Mouse (Mus musculus) gonadal fat pad, adult 2 months (tissue): Measurements from ENCODE around the gene Ttc33. TPM values are rescaled to one million over a fixed set of nuclear protein-coding genes. Genes with fewer than 3 reads are reported as not detected.

Experiments used
- DNase-seq: peaks from one replicate; pipeline ENCODE4 v3.0.0-alpha.2; 2012; ENCODE audit warnings: low read depth
- polyA plus RNA-seq: library from polyadenylated mRNA; depleted of rRNA; stranded (reverse); fragments of >200 nt; gene quantifications from 2 replicates; pipeline ENCODE4 v1.2.3, GENCODE M21; 2012; rRNA removed

The Ttc33 gene
- polyA plus RNA-seq, result 7.7 and 12.0 TPM in 2 replicates

DNA sequence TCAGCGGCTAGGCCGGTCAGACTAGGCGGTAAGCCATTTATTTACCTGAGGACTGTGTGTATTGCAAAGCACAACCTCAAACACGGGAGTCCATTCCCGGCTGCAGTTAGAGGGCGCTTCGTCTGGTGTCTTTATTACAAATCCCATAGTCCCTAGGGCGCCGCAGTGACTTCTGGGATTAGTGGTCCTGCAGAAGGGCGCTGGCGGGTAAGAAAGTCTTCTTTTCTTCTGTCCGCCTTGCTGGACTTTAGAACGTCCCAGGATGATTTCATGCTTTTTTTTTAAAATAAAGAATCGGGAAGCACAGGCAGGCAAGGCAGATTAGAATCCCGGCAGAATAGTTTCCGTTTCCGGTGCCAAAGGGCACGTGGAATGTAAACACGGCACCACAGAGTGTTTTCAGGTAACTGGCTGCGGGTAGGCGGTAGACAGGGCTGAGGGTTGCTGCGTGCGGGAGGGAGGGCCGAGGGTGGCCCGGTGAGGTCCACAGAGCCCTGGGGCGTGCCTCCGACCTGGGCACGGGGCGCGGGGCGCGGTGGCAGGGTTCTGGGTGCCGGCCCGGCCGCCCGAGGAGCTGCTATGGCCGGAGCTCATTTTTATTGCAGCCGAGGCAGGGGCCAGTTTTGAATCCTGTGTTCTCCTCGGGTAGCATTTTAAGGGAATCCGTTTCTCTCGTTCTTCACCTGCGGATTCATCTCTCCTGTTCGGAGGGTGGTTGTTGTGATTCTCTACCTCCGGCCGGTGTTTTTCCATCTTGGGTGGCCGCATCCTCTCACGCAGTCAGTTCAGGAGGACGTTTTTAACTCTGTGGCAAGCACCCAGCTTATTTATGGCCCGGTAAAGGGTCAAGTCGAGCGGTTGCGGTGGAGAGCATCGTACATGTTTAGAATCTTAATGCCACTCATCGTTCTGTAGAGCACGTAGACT, at the start of gene Ttc33:
Gene Ttc33 (plus strand): TSS at position 160 of the 927 bp plus-strand sequence.
- no peak for DNase-seq

DNA sequence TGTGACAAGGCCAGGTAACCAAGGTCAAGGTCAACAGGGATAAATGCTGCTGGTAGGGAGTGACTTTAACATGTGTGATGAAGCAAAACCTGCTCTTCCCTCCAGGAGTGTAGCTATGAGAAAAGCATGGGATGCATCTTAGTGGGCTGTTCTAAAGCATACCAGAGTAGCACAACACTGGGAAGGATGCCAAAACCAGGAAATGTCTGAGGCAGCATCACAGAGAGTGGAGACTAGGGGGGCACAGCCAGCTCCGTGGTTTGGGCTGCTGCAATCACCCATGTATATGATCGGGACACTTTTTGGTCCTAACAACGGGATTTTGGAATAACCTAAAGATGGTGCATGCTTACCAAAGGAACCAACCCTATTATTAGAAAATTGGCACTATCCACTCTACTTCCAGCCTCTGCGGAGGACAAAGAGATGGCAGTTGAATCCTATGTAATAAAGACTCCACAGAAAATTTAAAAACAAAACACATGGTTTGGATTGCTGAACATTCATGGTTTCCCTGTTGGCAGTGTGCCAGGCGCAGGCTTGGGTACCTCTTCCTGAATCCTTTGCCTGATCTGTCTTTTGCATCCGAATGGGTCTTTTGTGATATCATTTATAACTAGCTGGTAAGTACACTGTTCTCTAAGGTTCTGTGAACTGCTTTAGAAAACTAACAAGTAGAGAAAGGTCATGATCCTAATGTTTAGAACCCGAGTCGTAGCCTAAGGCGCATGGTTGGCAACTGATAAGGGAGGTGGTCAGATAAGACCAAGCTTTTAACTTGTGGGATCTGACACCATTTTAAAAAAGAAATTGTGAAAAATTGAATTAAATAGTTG, 47.1 kb upstream of the Ttc33 start:
- no peak for DNase-seq

DNA sequence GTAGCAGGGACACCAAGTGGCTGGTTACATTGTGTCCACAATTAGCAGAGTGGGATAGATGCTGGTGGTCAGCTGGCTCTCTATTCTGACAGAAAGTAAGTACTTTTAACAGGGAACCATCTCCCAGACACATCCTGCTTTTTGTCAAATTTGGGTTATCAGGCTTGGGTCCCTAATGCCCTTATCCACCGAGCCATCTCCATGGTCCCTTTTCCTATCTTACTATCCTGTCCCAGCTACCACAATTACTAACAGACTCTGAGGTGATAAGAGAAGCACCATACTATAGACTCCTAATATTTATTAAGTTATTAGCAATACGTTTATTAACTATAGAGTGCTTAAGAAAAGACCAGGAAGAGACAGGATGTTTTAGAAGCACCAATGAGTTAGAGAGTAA, 46.0 kb upstream of the Ttc33 start:
- DNase-seq, result no peak

DNA sequence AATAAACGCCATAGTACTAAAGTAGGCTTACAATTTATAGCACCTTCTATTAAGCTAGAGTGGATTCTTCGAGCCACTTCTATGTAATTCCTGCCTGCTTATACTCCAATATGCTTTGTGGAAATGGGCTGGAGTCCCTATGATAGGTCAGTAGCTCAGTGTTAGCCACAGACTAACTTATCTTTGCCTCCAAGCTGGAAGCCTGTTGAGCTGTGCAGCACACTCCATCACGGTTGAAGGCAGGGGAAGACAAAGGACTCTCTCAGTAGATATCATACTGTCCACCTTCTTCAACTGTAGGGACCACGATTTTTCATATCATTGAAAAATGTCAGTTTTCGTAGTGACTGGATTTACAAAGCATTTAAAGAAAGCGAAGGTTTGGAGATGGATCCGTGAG, 45.5 kb upstream of the Ttc33 start:
- no peak for DNase-seq

DNA sequence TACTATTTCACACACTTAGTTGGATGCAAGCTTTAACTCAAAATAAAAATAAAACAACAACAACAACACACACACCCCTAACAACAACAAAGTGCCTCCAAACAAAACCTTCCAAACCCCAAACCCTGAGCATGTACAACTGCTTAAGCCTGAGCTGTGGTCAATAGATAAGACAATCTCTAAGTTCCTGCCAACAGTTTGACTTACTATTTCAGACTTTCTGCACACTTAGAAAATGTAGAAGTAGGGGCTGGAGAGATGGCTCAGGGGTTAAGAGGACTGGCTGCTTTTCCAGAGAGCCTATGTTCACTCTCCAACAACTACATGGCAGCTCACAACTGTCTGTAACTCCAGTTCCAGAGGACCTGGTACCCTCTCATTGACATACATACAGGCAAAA, 45.0 kb upstream of the Ttc33 start:
- DNase-seq, result no peak

DNA sequence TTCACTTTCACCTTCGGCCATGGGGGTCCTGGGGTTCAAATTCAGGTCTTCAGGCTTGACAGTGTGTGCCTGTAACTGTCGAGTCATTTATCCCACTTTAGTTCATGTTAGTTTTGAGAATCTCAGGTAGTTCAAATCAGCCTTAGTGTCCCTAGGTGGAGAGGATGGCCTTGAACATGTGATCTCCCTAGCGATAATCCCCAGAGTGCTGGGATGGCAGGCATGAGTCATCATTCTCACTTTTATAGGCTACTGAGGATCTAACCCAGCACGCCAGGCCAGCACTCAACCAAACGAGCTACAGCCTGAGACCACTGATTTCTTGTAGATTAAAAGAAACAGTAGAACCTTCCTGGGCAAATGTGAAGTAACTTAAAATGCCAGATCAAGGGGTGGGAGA, 43.3 kb upstream of the Ttc33 start:
- no peak for DNase-seq

DNA sequence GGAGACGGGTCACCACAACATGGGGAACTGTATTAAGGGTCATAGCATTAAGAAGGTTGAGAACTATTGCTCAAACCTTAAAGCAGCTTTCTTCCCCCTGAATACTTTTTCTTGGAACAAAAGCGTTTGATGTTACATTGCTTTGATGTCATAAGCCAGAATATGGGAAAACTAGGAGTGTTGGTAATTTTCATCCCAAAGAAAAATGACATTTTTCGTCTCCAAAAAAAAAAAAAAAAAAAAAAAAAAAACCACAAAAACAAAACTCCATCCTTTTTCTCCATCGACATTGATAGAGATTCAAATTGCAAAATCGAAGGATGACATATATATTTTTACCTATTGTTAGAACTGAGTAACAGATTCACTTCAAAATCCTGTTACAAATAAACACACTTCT, 42.6 kb upstream of the Ttc33 start:
- no peak for DNase-seq

DNA sequence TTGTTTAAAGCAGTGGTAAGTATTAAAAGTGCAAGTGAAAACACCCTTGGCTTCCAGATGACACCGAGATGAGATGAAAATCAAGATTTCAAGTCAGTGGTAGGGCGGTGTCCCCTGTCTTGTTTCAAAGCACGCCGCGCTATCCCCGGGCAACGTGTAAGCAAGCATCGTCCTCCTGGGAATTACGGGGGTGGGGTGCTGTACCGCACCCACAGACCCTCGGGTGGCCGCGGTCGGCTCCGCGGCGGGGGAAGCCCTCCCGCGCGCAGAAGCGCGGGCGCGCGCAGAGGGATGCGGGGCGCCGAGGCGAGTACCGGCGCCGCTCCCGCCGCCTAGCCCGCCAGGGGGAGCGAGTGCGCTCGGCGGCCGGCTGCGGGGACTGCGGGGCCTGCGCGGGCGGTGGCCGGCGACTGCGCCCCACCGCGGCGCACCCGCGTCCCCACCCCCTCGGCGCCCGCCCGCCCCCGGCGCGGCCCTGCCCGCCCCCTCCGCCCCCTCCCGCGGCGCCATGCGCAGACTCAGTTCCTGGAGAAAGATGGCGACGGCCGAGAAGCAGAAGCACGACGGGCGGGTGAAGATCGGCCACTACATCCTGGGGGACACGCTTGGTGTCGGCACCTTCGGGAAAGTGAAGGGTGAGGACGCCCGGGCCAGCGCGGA, 41.8 kb upstream of the Ttc33 start, which contains the start of gene Prkaa1:
Gene Prkaa1 (plus strand): TSS at position 501 of the 660 bp plus-strand sequence.
- DNase-seq, result no peak

DNA sequence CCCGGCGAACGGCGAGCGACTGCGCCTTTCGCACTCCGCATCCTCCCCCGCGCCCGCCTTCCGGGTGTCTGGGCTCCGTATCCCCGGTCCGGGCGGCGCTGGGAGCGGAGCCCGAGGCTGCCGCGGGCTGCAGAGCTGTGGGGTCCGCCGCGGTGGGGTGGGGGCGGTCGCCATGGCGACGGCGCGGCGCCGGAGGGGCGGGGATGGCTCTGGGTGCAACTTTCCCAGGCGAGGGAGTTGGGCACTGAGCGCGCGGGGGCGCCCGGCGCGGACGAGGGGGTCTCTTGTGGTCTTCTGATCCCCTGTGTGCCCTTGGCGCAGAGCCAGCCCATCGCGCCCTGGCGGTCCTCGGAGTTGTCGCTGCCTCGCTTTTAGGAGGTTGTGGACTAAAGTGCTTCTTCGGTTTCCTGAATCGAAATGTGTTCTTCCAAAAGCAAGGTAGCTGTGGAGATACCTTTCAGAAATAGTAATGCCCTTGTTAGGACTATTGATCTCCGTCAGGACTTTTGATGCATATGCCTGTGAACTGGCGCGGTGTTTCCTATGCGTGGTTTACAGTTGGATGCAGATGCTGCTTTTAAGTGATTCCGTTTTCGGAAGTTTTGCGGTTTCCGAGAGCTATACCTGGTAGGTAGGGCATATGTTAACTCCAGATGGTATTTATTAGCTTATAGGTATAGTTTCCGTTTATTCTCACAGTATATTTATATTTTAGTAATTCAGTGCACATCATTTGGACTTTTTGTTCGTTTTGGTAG, 41.1 kb upstream of the Ttc33 start:
- no peak for DNase-seq

DNA sequence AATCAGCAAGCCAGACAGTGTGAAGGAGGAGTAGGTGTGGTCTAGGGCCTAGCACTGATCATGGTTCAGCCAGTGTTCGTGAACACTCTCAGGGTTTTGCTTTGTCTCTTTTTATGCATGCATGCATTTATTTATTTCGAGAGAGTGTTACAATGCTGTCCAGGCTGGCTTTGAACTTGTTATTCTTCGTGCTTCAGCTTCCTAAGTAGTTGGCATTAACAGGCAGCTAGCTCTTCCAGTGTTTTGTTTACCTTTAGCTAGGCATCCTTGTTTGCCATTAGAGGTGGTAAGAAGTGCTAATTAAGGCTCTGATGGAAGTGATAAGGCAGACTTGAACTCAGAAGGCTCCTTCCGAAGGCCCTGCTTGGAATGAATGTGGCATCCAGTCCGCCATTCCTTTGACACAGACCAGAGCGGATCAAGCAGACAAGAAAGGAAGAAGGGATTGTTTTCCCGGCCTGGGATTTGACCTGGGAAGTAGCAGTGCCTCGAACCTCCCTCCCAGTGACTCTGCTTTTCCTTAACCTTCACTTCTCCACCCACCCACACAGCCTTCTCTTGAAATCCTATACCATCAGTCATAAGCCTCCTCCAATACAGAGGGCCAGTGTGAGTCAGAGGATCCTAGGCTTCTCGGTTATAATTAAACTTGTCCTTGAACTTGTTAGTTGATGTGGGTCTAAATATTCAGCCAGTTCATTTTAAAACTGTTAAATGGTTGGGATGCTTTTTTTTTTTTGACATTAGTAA, 40.0 kb upstream of the Ttc33 start:
- no peak for DNase-seq

DNA sequence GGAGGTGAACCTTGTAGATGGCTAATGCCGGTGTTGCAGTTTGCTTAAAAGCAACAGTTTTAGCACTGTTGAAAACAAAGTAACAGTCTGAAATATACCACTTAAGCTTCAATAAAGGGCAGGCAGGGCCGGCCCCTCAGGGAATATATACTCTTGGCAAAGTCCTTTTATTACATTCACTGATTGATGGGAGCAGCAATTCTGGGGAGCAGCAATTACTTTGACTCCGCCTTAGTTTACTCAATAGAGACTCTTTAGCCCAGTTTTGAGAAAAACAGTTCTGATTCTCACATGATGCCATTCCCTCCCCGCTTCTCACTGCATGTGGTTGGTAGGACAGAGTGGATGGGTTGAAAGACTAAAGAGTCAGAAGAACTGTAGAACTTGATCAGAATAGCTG, 36.1 kb upstream of the Ttc33 start:
- no peak for DNase-seq

DNA sequence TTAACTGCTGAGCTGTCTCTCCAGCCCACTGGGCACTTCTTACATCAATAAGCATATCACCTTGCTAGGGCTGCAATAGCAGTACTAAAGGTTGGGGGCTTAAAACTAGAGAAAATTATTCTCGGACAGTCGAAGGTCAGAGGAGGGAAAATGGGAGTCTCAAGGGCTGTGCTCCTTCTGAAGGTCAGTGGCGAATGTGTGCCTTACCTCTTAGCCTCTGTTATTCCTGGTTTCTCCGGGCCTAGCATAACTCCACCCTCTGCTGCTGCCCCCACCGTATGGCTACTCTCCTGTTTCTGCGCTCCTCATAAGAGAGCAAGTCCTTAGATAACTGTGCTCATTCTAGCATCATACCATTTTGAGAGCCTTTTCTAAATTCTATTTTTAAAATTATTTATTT, 33.2 kb upstream of the Ttc33 start:
- DNase-seq, result no peak

DNA sequence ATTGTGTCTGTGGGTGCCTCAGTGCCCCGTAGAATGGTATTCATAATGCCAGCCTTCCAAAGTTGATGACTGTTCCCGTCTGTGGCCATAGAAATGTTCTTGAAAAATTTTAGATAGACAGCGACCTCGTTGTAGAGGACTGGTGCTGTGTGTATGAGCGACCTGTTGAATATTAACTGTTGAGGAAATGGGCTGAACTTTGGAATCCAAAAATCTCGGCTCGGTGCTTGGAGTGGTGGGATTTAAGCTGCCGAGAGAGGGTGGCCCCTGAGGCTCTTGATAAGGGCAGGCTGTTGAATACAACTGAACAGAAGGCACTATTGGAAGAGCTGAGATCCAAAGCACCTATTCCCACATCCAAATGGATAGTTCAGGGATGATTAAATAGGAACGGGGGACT, 30.7 kb upstream of the Ttc33 start:
- DNase-seq, result no peak

DNA sequence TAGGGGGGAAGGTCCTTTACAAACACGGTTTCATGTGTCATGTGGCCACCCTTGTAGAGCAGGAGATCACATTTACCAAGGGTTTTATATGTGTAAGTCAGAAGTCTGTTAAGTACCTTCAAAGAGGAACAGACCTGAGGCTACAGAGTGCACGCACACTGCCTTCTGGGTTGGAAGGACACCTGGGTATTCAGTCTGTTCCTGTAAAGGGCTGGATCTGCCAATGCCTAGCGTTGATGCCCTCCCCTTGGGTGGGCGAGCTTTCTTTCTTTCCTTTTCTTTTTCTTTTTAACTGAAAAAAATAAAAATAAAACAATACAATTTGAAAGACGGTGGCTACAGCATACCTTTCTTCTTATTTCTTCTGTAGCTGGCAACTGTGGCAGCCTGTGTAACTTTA, 30.2 kb upstream of the Ttc33 start:
- no peak for DNase-seq

DNA sequence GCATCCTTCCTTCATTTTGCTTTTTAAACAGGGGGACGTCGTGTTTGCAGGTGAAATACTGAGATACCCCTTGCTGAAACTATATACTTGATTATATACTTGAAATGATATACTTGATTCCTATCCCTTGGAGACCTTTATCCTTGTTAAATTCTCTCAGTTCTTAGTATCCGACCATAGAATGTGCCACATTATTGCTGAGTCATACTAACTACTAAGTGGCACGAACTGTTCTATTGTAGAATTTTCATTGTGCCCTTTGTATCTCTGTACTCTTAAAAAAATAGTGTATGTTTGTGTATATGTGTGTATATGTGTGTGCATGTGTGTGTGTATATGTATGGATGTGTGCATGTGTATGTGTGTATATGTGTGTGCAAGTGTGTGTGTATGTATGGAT, 29.0 kb upstream of the Ttc33 start:
- DNase-seq, result no peak

DNA sequence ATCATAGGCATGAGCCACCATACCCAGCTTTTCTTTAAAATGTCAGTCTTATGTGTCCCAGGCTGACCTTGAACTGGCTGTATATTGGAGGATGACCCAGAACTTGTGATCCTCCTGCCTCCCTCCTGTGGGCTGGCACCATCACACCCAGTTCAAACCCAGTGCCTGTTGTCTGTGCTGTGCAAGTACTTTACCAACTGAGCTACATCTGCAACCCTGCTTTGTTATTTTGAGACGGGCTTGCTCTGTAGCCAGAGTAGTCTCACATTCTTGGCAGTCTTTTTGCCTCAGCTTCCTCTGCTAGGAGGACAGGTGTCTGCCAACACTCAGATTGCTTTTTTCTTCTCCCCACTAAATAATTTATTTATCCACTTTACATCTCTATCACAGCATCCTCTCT, 27.9 kb upstream of the Ttc33 start:
- no peak for DNase-seq

DNA sequence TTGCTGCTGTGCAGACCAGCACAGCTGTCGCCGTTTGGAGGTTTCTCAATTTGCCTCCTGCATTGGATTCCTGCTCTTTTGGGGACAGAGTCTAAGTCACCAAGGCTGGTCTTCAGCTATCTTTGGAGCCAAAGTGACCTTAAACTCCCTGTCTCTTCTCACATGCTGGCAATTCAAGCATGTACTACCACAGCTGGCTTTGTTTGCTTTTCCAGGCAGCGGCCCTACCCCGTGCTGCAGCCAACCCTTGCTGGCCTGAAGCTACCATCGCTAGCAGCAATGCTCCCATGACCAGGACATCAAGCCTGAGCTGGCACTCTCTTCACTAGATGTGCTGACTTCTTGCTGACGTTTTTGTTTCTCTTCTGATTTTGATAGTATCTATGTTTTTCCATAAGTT, 26.5 kb upstream of the Ttc33 start:
- no peak for DNase-seq

DNA sequence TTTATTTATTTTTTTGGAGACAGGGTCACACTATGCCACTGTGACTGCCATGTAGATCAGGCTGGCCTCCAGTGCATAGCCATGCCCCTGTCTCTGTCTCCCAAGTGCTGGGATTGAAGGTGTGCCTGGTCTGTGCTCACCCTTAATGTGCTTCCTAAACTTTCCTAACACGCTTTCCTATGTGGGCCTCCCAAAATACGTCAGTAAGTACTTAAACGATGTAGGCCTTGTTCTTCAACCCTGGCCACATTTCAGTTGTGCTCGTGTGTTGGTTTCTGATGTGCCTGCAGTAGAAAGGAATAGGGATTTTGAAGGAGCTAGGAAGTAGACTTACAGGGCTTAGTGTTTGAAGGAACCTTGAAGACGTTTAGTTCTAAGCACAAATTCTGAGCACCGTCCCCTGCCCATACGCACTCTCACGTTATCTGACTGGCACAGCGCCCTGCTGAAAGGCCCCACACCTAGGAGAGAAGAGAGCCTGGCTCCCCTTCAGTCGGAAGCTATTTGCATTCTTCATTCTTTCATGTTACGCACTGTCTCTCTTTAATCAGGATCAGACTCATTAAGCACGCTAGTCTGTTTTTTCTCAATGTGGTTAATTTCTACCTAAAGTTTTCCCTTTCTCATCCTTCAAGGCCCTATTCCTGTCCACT, 20.1 kb upstream of the Ttc33 start:
- no peak for DNase-seq

DNA sequence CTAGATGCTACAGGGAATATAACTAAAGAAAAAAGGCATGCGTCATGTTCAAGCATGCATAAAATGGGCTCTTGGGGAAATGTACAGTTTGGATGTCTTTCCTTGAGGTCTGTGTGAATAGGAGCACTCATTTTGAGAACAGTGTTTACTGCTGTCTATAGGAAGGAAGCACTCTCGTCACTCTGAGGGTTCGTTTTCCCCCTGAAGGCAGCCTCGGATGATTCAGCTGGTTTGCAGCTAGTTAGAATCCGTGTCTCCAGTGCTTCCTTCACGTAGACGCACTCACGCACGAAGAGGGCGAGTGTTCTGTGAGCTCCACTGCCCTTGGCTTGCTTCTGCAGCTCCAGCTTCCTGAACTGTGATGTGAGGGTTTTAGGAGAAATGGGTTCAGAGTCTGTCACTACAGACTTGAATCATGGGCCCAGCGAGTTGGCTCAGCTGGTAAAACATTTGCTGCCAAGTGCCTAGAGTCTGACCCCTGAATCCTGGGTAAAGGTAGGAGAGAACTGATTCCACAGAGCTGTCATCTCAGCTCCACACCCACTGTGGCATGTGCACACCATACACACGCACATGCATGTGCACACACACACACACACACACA, 12.0 kb upstream of the Ttc33 start:
- DNase-seq, result no peak
